Mouse (Mus musculus): ENCODE results near the gene Atxn1.

DNA sequence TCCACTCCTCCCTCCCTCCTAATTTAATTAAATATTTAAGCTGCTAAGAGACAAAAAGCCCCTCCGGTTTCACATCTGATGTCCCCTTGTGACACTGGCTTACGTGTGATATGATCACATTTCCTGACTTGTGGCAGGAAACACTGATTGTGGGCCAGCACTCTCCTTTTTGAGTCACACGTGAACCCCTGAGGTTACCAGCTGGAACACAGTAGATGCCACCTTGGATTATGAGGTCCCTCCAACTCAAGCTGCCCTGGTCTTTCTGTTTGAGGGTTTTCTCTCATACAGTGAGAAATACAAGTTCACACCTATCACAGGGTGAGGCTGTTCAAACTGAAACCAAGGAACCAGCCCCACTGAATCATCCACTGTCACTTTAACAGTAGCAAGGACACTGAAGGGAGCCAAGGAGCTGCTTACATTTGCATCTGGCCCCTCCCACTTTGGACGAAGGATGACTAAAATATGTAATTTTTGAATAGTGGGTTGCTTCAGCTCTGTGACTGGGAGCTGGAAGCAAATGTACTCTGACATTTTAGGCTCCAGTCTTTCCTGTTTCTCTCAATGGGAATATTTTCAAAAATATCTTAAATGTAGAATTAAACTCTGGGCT lies 315.5 kb downstream of the Atxn1 start:
- TF ChIP-seq CTCF (IDR thresholded peaks at IDR 0.05; ENCODE audit: borderline replicate concordance, insufficient read depth, low read length) (no peak), POLR2A (IDR thresholded peaks at IDR 0.05; ENCODE audit: low read depth, low read length) (no peak)
